Mouse (Mus musculus) MEL (cell line): ENCODE results near the gene Fa2h.

ENCODE experiments used
- CTCF ChIP-seq, 3 experiments: IDR thresholded peaks in 2 of 3; conservative IDR thresholded peaks in 1 of 3; 2 replicates each; pipeline ENCODE4 v1.5.1; 2011 to 2012; ENCODE audit warnings: low read length in 3 of 3, low read depth in 2 of 3, mild to moderate bottlenecking in 2 of 3, improper control_type of control experiment in 1 of 3, inconsistent platforms in 1 of 3, mixed read lengths in 1 of 3, moderate library complexity in 1 of 3; ENCODE audit not compliant: control insufficient read depth in 1 of 3, insufficient read depth in 1 of 3, poor library complexity in 1 of 3, severe bottlenecking in 1 of 3
- ETS1 ChIP-seq: IDR thresholded peaks from 2 replicates; pipeline ENCODE4 v1.6.1; 2012; ENCODE audit warnings: low read depth, mild to moderate bottlenecking, inconsistent platforms, low read length, improper control_type of control experiment, moderate library complexity
- POLR2A ChIP-seq, 2 experiments: IDR thresholded peaks; 2 replicates each; pipeline ENCODE4 v1.6.1; 2011 to 2012; ENCODE audit warnings: low read length in 2 of 2, mild to moderate bottlenecking in 2 of 2, control low read depth in 1 of 2, improper control_type of control experiment in 1 of 2, low read depth in 1 of 2, moderate library complexity in 1 of 2; ENCODE audit not compliant: control insufficient read depth in 1 of 2, insufficient read depth in 1 of 2, poor library complexity in 1 of 2
- POLR2AphosphoS5 ChIP-seq: IDR thresholded peaks from 2 replicates; pipeline ENCODE4 v1.6.1; 2012; ENCODE audit warnings: low read depth, borderline replicate concordance, mild to moderate bottlenecking, inconsistent platforms, low read length, moderate library complexity, mixed read lengths

DNA sequence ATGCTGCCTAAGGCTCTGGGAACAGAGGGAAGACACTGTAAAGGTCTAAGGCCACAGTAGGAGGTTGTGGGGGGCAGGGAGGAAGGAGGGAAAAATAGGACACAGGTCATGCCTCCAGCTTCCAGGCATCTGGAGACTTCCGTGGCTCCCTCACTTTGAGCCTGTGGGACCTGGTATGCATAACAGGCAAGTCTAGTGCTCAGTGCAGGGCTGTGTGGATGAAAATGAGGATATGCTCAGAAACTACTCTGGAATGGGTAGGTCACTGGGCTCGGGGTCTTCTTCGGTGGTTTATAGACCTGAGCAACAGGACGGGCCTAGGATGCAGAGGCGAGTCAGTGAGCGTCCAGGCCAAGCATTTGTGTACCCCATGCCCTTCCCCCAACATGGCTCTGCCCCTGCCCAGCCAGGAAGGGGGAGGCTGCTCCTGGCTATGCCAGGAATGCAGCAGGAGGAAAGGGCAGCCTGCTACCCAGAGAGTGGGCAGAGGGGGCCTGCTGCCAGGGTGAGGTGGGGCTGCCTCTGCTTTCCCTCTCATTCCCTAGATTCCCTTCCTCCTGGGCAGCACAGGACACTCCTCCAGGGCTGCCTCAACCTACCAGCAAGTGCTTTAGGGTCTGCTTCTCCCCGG is 32.9 kb downstream of the Fa2h start:
- TF ChIP-seq ETS1 (no peak), CTCF (IDR thresholded peaks at IDR 0.05 in 2 of 3, conservative IDR thresholded peaks at IDR 0.05 in 1 of 3; ENCODE audit: control insufficient read depth in 1 of 3, insufficient read depth in 1 of 3, low read depth in 2 of 3, low read length in 3 of 3, poor library complexity in 1 of 3, severe bottlenecking in 1 of 3) (no peak), POLR2A (IDR thresholded peaks at IDR 0.05; ENCODE audit: control insufficient read depth in 1 of 2, insufficient read depth in 1 of 2, low read depth in 1 of 2, low read length in 2 of 2, poor library complexity in 1 of 2) (no peak), POLR2AphosphoS5 (no peak)
